Mouse (Mus musculus) left cerebral cortex, postnatal 10 days (tissue): ENCODE data around the gene 4930558C23Rik. TPM values are rescaled to one million over a fixed set of nuclear protein-coding genes. Genes with fewer than 3 reads are reported as not detected.
"Not testable (repeated sequence)": the region's sequence is repeated elsewhere in the genome, so short reads cannot be mapped to it uniquely, and the experiment has no call there.

Experiments used
- DNase-seq, 2 experiments: peaks; one replicate each; pipeline ENCODE4 v3.0.0; 2021 to 2022; ENCODE audit warnings: low spot score in 2 of 2, mixed read lengths in 1 of 2; ENCODE audit errors: extremely low spot score in 1 of 2
- intact Hi-C: fragments of 180-260 bp; cut with DNase I; formaldehyde crosslinking; loops from one replicate; pipeline ENCODE4 v1.15.1; 2025
- total RNA-seq, 2 experiments: library from RNA; stranded (reverse); gene quantifications; 2 replicates each; pipeline ENCODE4 v1.2.3; 2021

4930558C23Rik gene
- total RNA-seq = not detected

DNA sequence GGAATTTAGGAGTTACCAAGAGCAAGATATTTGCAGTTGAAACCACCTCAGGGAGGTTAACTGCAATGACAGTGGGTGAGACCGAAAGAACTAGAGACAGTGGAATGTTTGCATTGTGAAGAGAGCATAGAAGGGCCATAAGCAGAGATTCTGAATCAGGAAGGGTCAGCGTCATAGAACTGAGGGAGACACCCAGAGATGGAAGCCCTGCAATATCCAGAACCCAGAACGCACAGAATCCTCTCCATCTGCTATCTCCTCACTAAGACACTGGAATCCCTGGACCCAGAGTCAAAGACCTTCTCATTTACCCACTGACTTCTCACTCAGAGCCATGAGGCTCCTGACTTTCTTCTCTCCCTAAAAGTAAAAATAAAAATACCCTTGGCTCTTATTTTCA is at the start of gene 4930558C23Rik:
Gene 4930558C23Rik, minus strand, starts transcription at position 101 of the 400 bp plus-strand sequence.
- intact Hi-C loops = no loop called here
- DNase-seq = no peak

DNA sequence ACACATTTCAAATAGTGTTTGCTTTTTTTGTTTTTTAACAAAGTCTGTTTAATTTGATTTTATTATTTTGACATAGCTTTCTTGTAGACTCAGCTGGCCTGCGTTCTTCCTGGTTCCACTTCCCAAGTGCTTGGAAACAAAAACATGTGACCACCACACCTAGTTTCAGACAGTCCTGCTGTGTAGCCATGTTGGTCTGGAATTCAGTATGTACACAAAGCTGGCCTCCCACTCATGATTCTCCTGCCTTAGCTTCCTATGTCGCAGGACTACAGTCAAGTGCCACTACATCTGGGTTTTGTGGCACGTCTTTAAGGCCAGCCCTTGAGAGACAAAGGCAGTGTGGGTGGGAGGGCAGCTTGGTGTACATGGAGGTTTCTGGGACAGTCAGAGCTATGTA is 48.3 kb upstream of the 4930558C23Rik start:
- intact Hi-C loops = loop anchor here (5.0 kb wide), 1 partner anchor 104 kb away; no protein-coding TSS in a partner anchor
- DNase-seq = no peak

DNA sequence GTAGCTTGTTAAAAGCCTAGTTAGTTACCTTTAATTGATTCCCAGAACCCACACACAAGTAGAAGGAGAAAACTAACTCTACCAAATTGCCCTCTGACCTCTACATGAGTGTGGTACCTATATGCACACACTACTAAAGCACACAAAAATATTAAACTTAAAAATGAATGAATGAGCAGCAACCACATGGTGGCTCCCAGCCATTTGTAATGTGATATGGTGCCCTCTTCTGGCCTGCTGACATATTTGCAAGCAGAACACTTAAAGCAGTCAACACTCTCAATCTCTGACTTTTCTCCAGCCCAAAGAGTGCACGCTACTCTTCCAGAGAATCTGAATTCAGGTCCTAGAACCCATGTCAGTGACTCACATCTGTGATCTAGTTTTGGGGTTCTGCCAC is 47.8 kb upstream of the 4930558C23Rik start:
- intact Hi-C loops = loop anchor here (5.0 kb wide), 1 partner anchor 103 kb away; no protein-coding TSS in a partner anchor
- DNase-seq = peak in 1 of 2 experiments; percentile 37

DNA sequence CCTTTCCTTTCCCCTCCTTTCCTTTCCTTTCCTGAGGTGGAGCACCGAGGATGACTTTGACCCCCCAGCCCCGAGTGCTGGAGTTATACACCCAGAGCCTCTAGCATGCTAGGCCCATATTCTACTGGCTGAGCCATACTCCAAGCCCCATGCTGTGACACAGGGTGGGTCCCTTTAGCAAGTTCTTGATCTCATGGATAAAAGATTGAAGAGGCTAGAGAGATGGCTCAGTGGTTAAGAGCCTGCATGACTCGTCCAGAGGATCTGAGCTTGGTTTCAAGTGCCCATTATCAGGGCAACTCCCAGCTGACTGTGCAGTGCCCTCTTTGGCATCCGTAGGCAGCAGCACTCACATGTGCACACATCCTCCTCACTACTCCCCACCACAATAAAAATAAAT is 42.7 kb upstream of the 4930558C23Rik start:
- DNase-seq = no peak
- intact Hi-C loops = no loop called here

DNA sequence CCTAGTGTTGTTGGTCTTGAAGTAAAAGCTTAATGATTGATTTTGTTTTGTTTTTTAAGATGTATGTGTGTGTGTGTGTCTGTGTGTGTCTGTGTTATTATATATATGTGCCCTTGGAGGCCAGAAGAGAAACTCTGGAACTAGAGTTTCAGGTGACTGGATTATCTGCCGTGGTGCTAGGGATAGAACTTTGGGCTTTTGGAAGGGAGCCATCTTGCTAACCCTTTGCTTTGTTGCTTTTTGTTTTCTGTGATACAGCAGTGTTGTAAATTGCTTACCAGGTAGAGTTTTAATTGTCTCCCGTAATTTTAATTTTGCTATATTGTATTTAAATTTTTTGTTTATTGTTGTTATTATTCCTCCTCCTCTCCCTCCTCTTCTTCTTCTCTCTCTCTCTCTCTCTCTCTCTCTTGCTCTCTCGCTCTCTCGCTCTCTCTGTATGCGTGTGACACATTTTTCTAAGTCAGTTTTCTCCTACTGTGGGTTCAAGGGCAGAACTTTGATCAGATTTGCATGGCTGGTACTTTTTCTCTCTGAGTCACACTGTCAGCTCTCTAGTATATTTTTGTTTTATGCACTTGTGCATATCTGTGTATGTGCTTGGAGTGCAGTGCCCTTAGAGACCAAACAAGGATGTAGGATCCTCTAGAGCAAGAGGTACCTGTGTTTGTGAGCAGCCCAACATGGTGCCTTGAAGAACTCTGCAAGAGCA is 39.9 kb upstream of the 4930558C23Rik start:
- intact Hi-C loops = no loop called here
- no peak for DNase-seq

DNA sequence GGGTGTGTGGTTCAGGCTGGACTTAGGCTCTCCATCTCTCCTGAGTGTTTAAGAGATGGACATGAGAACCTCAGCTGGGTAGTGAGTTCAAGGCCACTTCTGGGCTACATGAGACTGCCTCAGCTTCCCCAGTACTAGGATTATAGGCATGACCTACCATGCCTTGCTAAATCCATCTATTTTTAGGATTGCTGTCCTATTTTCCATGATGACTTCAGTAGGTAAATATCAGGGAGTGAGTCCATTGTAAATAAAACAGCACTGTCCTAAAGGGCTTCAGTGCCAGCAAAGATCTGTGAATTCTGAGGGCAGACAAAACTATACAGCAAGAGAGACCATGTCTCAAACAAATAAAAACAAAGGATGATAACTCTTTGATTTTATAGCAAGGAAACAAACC is 37.0 kb upstream of the 4930558C23Rik start:
- intact Hi-C loops = no loop called here
- DNase-seq = no peak

DNA sequence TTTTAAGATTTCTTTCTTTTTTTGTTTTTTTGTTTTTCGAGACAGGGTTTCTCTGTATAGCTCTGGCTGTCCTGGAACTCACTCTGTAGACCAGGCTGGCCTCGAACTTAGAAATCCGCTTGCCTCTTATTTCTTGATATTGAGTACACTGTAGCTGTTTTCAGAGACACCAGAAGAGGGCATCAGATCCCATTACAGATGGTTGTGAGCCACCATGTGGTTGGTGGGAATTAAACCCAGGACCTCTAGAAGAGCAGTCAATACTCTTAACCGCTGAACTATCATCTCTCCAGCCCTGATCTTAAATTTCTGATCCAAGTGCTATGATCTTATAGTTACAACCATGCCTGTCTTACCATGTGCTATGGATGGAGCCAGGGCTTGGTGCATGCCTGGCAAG is 36.0 kb upstream of the 4930558C23Rik start:
- intact Hi-C loops = not testable (repeated sequence)

DNA sequence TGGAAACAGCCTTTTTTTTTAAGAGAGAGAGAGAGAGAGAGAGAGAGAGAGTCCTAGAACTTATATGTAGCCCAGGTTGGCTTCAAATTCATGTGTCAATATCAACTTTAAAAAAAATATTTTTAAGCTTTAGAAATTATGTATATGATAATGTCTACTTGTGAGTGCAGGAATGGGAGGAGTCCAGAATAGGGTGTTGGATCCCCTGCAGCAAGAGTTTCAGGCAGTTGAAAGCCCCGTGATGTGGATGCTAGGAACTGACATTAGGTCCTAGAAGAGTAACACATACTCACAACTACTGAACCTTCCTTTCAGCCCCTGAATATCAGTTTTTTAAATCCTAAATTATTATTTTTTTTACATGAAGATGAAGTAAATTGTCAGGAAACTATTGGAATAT is 32.9 kb upstream of the 4930558C23Rik start:
- intact Hi-C loops = no loop called here

More for the DNA sequence above, 36.0 kb upstream of the 4930558C23Rik start:
- not testable (repeated sequence) for DNase-seq

DNA sequence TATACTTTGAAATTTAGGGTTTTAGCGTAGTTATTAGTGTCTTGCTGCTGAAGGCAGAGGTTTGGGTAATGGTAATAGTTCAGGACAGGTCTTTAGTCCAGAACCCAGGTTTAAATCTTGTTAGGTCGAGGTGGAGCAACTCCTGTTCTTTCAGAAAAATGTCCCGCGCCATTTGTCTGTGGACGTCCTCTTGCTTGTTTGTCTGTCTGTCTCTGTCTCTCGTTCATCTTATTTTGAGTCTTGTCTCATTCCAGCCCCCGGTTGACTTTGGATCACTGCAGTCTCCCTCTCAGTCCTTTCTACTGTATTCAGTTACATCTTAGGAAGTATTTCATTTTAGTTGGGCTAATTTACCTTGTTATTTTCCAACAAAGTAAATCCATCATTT is 32.3 kb upstream of the 4930558C23Rik start:
- intact Hi-C loops = no loop called here

More for the DNA sequence above, 32.9 kb upstream of the 4930558C23Rik start:
- DNase-seq = no peak

DNA sequence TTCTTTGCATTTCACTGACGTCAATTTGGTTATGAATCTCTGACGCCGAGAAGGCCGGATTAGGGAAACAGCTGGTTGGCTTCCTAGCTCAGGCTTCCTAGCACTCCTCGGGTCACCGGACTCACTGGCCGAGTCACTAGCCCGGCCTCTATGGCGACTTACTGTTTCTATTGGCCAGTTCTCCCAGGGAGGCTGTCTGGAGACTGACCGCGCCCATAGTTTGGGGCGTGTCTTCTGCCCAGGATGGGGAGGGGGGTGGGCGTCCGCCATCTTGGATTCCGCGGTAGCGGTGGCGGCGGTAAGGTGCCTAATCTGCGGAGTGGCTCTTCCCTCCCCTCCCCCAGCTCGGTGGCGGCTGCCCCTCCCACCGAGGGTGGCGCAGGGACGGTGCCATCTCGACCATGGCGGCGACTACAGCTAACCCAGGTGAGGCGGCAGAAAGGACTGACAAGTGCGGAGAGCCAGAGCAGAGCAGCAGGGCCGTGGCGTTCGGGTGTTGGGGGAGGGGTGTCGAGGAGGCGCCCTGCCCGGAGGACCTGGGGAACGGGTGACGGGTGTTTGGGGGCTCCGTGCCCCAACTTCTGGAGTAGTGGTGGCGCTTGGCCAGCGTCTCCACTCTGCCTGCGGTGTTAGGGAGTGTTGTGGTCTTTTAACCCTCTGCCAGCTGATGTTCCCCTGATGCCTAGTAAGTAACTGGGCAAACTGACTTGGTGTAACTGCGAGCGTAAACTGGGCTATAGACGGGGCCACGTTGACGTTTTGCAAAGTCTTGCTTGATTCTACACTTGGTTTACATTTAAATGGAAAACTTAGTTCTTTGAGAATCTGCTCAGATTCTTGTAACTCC is 31.7 kb upstream of the 4930558C23Rik start, which contains the start of gene Arnt:
Gene Arnt, plus strand, starts transcription at position 253 of the 847 bp plus-strand sequence.
- DNase-seq = peak; percentile 88 to 95
- intact Hi-C loops = no loop called here

More for the DNA sequence above, 32.3 kb upstream of the 4930558C23Rik start:
- DNase-seq = no peak

DNA sequence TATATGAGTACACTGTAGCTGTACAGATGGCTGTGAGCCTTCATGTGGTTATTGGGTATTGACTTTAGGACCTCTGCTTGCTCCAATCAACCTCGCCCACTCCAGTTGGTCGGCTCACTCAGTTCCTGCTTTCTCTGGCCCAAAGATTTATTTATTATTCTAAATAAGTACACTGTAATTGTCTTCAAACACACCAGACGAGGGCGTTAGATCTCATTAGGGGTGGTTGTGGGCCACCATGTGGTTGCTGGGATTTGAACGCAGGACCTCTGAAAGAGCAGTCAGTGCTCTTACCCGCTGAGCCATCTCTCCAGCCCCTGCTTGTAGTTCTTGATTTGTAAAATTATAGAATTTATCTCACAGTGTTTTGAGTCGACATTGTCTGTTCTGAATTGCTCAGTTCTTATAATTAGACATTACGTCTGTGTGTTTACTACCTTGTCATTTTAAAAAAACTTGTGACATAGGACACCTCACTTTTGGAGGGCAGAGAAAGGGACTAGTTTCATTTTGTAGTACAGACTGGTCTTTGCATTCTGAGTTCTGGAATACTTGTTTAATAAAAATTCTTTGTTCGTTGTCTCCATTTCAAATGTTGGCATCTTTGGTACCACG is 30.8 kb upstream of the 4930558C23Rik start:
- intact Hi-C loops = no loop called here
- no peak for DNase-seq

DNA sequence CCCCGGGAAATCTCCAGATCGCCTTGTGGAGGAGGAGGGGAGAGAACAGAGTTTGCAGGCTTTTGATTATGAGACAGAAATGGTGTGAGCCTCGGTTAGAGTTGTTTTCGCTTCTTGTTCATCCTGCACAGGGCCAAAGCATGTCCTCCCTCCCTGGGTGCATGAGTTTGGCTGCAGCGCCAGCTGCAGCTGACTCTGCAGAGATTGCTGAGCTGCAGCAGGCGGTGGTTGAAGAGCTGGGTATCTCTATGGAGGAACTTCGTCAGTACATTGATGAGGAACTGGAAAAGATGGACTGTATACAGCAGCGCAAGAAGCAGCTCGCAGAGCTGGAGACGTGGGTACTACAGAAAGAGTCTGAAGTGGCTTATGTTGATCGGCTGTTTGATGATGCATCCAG is 25.8 kb upstream of the 4930558C23Rik start:
- intact Hi-C loops, DNase-seq: not testable (repeated sequence)

DNA sequence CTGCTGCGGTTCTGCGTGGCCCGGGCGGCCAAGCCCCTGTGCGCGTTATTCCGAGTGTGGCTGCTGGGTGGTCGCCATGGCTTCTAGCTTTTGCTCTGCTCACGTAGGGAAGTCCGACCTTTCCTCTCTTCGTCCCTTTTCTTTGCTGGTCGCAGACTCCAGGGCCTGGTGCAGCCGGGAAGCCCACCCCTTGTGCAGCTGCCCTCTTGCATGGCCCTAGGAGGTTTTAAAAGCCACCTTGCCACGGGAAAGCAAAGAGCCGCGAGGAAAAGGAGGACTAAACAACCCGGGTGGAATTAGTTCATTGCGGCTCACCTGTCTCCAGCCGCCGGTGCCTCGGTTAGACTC is 25.2 kb upstream of the 4930558C23Rik start:
- intact Hi-C loops = not testable (repeated sequence)
- DNase-seq = peak in 1 of 2 experiments; percentile 30

DNA sequence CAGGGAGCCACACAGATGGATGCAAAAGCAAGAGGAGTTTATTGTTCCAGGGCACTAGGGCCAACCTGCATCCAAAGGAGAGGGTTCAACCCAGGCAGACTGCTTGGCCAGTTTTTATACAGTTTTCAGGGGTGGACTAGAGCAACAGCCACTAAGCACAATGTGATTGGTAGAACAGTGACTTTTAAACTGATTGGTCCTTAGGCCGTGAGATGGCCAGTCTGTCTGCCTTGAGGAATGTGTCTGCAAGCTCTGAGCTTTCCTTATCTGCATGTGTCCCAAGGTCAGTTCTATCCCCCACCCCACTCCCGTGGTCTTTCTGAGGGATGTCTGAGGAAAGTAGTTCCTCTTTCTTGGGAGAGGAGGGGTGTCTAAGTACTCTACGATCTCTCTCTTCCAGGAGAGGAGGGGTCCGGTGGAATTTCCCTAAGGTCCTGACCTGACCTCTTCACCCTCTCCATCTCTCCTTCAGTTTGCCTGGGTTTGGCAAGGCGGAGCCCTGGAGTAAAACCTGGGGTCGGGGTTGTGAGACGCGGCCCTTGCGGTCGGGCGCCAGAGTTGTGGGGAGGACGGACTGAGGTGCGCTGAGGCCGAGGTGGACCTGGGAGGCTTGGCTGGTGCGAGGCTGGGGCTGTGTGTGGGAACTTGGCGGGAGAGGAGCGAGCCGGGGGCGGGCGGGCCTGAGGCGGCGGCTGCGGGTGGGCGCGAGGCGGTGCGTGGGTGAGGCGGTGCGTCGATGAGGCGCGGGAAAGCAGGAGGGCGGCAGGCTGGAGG is 24.7 kb upstream of the 4930558C23Rik start:
- DNase-seq, intact Hi-C loops: not testable (repeated sequence)

DNA sequence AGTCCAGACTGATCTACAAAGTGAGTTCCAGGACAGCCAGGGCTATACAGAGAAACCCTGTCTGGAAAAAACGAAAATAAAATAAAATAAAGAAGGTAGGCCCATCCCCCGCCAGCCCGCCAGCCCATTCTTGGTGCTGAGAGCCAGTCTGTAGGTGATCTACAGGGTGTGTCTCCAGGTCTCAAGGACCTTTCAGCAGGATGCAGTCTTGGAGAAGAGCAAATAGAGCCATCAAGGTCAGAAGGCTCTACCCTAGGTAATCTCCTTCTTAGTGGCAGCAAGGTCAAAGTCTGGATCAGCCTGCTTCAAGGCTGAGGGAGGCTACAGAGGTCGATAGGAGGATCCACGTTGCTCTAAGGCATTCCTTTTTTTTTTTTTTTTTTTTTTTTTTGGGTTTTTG is 23.8 kb upstream of the 4930558C23Rik start:
- intact Hi-C loops, DNase-seq: not testable (repeated sequence)

DNA sequence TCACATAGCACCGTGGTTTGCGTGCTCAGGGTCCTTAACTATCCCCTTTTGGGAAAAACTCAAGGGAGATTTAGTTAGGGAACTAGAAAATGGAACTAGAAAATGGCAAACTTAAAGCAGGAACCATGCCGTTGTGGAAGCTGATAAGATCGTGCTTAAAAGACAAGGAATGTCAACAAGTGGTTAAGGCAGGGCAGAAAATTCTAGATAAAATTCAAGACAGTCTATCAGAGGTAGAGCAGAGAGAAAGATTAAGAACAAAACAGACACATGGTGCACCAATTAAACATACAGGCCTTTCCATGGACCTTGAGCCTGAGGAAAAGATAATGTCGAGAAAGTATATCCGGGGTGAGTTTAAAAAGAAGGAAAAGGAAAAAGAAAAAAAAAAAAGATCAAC is 15.2 kb upstream of the 4930558C23Rik start:
- intact Hi-C loops = no loop called here
- DNase-seq = no peak

DNA sequence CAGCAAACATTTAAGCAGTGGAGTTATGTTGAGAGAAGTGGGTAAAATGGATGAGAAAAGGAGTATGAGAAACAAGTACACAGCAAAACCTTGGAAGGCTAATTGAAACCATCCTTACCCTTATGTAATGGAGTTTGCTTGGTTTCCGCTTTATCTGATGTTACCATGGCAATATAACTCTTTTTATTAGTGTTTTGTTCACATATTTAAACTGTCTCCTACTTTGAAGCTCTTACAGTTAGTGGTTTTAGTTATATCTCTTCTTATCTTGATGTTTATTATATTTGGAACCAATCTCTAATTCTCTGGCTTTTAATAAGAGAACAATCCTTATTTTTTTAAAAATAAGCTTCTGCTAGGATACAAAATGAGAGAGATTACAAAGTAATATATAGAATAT is 9.6 kb upstream of the 4930558C23Rik start:
- intact Hi-C loops = no loop called here
- DNase-seq = no peak

DNA sequence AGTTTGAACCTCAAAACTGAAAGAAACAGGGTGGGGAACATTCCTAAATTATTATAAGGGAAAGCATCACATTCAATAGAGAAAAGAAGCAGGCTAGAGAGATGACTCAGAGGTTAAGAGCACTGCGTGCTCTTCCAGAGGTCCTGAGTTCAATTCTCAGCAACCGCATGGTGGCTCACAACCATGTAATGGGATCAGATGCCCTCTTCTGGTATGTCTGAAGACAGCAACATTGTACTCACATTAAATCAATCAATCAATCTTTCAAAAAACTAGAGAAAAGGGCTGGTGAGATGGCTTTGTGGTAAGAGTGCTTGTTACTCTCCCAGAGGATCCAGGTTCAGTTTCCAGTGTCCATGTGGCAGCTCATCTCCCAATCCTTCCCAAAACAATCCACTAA is 6.2 kb upstream of the 4930558C23Rik start:
- DNase-seq = no peak
- intact Hi-C loops = no loop called here

DNA sequence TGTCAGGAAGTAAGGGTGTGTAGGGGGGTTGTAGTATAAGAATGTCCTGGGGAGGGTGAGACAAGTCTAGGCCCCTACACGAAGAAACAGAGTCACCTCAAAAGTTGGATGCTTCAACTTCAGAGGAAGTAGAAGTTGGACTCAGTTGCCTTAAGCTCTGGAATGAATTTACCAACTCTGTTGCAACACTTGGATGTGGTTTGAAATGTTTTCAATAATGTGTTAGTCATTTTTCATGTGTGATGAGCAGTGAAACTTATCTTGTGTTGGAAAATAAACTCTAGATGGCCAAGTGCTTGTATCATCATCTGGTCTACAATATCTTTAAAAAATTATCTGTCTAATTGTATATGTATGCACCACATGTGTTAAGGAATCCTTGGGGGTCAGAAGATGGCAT is 5.1 kb upstream of the 4930558C23Rik start:
- DNase-seq = no peak
- intact Hi-C loops = no loop called here
